Mouse (Mus musculus) cerebellum, adult 2 months (tissue): ENCODE data around the gene S1pr5. TPM values are rescaled to one million over a fixed set of nuclear protein-coding genes. Genes with fewer than 3 reads are reported as not detected.

Experiments used
- DNase-seq, 2 experiments: peaks; one replicate each; pipeline ENCODE4 v3.0.0; 2021
- H3K27ac ChIP-seq: fragments of 200-500 bp; 2 replicates; pipeline ENCODE4 v1.5.1; 2012; ENCODE audit warnings: low read length, control low read depth, inconsistent platforms; ENCODE audit not compliant: insufficient read depth
- H3K27me3 ChIP-seq: fragments of 200-500 bp; 2 replicates; pipeline ENCODE4 v1.6.1; 2012; ENCODE audit warnings: inconsistent platforms, mild to moderate bottlenecking, low read length, moderate library complexity; ENCODE audit not compliant: control insufficient read depth, insufficient read depth
- H3K4me1 ChIP-seq: fragments of 200-500 bp; 2 replicates; pipeline ENCODE4 v1.6.1; 2011; ENCODE audit warnings: low read length; ENCODE audit not compliant: control insufficient read depth, insufficient read depth
- H3K4me3 ChIP-seq: fragments of 200-500 bp; replicated peaks from 2 replicates; pipeline ENCODE3; 2011; ENCODE audit warnings: mild to moderate bottlenecking, low read depth, low read length, control low read depth; ENCODE audit not compliant: insufficient read depth
- CTCF ChIP-seq: fragments of 200-500 bp; IDR thresholded peaks from 2 replicates; pipeline ENCODE4 v1.5.1; 2011; ENCODE audit warnings: low read depth, mild to moderate bottlenecking, control low read depth, low read length, moderate library complexity, borderline replicate concordance; ENCODE audit not compliant: insufficient read depth
- POLR2A ChIP-seq: fragments of 200-500 bp; IDR thresholded peaks from 2 replicates; pipeline ENCODE4 v1.6.1; 2011; ENCODE audit warnings: low read length, control low read depth, borderline replicate concordance; ENCODE audit not compliant: insufficient read depth
- WGBS: fragments of 180-500 bp; shearing (Covaris S2); methylation state at CpG from one replicate; pipeline ENCODE4 v1.1.7; 2018; 5-methylcytosine and 5-hydroxymethylcytosine counted together
- polyA plus RNA-seq: library from polyadenylated mRNA; depleted of rRNA; stranded (reverse); fragments of >200 nt; gene quantifications from 2 replicates; pipeline ENCODE4 v1.2.3, GENCODE M21; 2012

Gene S1pr5
- polyA plus RNA-seq, 1 experiment, result 44.6 TPM

DNA sequence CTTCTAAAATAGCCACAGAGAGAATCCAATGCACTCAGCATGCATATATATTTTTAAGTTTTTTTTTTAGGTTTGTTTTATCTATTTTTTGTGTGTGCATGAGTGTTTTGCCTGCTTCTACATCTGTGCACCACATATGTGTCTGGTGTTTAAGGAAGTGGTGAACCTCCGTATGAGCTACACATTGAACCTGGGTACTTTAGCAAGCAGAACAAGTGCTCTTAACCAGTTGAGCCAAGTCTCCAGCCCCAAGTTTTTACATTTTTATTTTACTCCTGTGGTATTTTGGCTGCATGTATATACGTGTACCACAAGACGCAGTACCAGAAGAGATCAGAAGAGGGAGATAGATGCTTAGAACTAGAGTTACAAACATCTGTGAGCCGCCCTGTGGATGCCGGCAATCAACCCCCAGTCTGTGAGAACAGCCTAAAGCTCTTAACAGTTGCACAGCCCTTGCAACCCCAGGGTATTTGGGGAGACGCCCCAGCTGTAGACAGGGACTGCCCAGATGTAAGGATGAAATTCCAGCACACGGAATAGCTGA is 26.8 kb downstream of the S1pr5 start:
- peak in 1 of 2 experiments; percentile 54 for DNase-seq
- peak; percentile 42; the same call in 1 of the 2 replicates for TF ChIP-seq CTCF
- TF ChIP-seq POLR2A, result no peak
- WGBS, result 23% methylated on average over 7 of the region's 7 CpGs
- Histone ChIP-seq H3K27ac (no peak overlapping the region), H3K4me1 (peaks cover 5% of the 10 kb centered on the region), H3K27me3 (no peaks in the 10 kb centered on the region), H3K4me3 (no peak overlapping the region)

DNA sequence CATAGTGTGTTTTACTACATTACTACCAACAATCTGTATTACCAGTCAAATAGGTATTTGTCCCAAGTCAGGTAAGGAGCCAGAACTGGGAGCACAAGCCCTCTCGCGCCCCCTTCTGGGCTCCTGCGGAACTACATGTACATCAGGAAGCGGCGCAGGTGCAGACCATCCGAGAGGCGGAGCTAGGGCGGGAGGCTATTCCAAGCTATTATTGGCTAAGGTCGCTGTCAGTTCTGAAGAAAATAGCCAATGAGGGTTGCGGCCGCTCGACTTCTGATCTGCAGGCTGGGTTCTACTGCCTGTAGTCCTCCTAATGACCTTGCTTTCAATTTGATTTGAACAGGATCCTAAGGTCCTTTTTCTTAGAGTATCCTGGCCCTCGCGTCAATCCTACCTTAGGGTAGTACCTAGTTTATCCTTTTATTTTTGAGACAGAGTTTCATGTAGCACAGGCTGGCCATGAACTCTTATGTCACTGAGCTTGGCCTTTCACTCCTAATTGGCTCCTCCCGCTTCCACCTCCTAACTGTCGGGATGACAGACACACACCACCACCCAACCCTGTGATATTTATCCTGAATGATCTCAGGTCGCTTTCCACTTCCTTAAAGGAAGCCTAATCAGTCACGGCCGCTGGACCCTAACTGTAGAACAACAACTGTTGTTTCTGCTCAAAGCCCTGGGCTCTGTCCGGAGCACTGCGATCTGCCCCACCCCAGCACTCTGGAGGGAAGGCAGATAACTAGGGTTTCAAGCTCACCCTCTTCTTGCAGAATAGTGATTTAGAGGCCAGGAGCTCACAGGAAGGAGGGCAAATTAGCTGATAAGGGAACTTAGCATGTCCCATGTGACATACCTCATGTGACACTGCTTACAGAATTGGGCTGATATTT is 27.5 kb downstream of the S1pr5 start:
- DNase-seq, result peak; percentile 97 to 98
- WGBS, result 15% methylated on average over 21 of the region's 21 CpGs
- Histone ChIP-seq H3K4me3 (peak overlapping the region; percentile 12), H3K27ac (peak overlapping the region; percentile 15; the same call in 1 of the 2 replicates), H3K4me1 (peaks cover 9% of the 10 kb centered on the region), H3K27me3 (no peaks in the 10 kb centered on the region)
- TF ChIP-seq POLR2A (peak; percentile 70; the same call in 1 of the 2 replicates), CTCF (peak; percentile 83)

DNA sequence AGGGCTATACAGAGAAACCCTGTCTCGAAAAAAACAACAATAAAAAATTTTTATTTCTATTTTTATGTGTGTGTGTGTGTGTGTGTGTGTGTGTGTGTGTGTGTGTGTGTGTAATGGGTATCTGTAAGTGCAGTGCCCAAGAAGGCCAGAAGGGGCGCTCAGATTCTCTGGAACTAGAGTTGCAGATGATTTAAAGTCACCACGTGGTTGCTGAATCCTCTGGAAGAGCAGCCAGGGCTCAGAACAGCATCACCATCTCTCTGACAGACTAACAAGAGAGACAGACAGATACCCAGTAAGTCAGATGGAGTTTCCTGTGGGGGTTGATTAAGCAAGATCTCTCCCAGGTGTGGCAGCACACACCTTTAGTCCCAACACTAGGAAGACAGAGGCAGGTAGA is 28.4 kb downstream of the S1pr5 start:
- TF ChIP-seq POLR2A (no peak), CTCF (no peak)
- Histone ChIP-seq H3K4me3 (no peak overlapping the region), H3K27me3 (no peaks in the 10 kb centered on the region), H3K4me1 (peaks cover 9% of the 10 kb centered on the region), H3K27ac (no peak overlapping the region)
- WGBS, result 39% methylated on average over 3 of the region's 3 CpGs
- no peak for DNase-seq

DNA sequence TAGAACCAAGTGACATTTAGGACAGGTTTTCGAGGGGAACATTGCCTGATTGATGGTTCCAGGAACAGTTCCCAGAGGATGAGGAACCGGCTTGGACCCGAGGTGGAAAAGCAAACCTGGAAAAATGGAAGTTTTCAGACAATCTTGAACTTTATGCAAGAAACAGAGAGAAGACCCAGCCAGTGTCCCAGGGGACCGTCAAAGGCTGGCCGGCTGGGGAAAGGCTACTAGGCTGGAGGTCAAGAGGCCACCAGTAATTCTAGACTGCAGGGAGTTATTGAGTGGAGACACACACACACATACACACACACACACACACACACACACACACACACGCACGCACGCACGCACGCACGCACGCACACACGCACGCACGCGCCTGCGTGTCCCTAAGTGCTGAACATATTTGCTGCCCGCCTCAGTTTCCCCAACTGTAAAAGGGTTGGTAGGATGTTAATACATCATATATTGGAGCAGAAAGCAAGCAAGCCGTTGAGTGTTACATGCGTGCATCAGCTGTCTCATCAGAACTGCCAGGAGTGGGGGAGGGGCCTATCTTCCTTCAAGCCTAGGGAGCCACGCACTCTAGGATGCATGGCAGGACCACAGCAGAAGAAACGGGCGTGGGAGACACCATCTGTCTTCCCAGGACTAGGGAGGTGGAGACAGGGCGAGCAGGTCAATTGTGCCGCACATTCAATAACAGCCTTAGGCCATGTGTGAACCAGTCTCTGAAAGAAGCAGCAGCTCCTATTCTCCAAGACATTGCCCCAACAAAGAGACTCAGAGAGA is 32.0 kb downstream of the S1pr5 start:
- peaks cover 19% of the 10 kb centered on the region for H3K4me1 ChIP-seq
- 66% methylated on average over 25 of the region's 25 CpGs for WGBS
- TF ChIP-seq CTCF (no peak), POLR2A (no peak)
- H3K27ac ChIP-seq, result no peak overlapping the region
- H3K27me3 ChIP-seq, result no peaks in the 10 kb centered on the region
- H3K4me3 ChIP-seq, result no peak overlapping the region
- no peak for DNase-seq

DNA sequence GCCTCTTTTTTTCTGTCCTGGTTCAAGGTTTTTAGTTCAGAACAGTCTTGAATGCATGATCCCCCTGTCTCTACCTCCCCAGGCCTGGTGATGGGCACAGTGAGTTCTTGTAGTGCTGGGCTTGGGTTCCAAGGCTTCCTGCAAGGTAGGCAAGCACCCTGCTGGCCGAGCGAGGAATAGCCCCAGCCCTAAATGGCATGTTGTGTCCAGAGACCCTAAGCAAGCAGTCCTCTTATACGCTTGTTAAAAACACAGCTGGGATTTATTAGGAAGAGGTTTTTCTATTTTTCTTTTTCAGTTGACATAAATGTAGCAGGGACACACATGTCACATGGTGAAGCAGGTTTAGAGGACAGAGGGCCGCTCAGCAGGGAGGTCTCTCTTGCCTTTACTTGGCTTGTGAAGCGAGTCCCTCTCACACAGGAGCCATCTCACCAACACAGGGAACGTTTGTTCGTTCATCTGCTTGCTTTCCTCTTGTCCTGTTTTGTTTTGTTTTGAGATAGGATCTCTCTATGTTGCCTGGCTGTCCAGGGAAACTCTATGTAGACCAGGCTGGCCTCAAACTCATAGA is 34.5 kb downstream of the S1pr5 start:
- 10% methylated on average over 7 of the region's 7 CpGs for WGBS
- no peak overlapping the region for H3K4me3 ChIP-seq
- H3K27me3 ChIP-seq, result no peaks in the 10 kb centered on the region
- TF ChIP-seq POLR2A (no peak), CTCF (peak; percentile 55; the same call in 1 of the 2 replicates)
- peaks cover 16% of the 10 kb centered on the region for H3K4me1 ChIP-seq
- H3K27ac ChIP-seq, result peak overlapping the region; percentile 26
- peak; percentile 44 to 57 for DNase-seq

DNA sequence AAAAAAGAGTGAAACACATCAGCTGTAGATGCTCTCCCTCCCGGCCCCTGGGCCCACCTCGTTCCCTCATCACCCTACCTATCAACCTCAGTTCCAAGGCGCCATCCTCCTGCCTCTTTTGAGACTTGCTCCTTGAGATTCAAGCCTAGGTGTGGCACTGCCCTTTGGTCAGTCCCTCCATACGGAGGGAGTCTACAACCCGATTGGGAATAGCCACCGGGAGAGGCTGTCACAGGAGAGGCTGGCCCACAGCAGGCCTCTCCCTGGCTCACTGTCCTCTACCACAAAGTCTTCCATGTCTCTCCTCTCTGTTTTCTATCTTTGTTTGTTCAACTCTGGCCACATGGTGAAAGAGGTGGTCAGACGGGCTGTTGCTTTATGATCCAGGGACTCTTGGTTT is 36.6 kb downstream of the S1pr5 start:
- no peak overlapping the region for H3K4me3 ChIP-seq
- H3K4me1 ChIP-seq, result peaks cover 16% of the 10 kb centered on the region
- 93% methylated on average over 7 of the region's 7 CpGs for WGBS
- no peaks in the 10 kb centered on the region for H3K27me3 ChIP-seq
- H3K27ac ChIP-seq, result no peak overlapping the region
- no peak for DNase-seq
- TF ChIP-seq POLR2A (no peak), CTCF (no peak)

DNA sequence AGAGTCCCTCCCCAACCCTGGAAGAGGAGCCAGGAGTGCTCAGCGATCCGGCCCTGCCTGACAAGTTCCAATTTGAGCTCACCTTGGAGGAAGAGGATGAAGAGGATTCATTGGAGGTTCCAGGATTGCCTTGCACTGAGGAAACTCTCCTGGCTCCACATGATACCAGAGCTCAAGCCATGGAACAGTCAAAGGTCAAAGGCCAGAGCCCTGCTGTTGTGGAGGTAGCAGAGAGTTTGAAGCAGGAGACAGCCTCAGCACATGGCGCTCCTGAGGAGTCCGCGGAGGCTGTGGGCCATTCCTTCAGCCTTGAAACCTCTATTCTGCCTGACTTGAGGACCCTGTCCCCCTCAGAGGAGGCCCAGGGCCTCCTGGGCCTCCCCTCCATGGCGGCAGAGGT is 37.4 kb downstream of the S1pr5 start:
- no peaks in the 10 kb centered on the region for H3K27me3 ChIP-seq
- peaks cover 11% of the 10 kb centered on the region; the same call in 1 of the 2 replicates for H3K4me1 ChIP-seq
- WGBS, result 72% methylated on average over 6 of the region's 6 CpGs
- no peak overlapping the region for H3K27ac ChIP-seq
- TF ChIP-seq POLR2A, result no peak
- TF ChIP-seq CTCF, result no peak
- DNase-seq, result no peak
- H3K4me3 ChIP-seq, result no peak overlapping the region
